Mouse (Mus musculus) heart, embryonic 10.5 days (tissue): ENCODE results near the gene Babam2. TPM values are rescaled to one million over a fixed set of nuclear protein-coding genes. Genes with fewer than 3 reads are reported as not detected.

Source experiments
- DNase-seq: peaks from one replicate; pipeline ENCODE4 v3.0.0-alpha.2; 2017; ENCODE audit warnings: low spot score
- H3K27ac ChIP-seq: fragments of 300-500 bp; sonication (generic); 2 replicates; pipeline ENCODE4 v1.5.1; 2016; ENCODE audit warnings: mild to moderate bottlenecking
- H3K27me3 ChIP-seq: fragments of 300-500 bp; sonication (generic); 2 replicates; pipeline ENCODE4 v1.6.1; 2016; ENCODE audit warnings: mild to moderate bottlenecking; ENCODE audit not compliant: poor library complexity, insufficient read depth, severe bottlenecking
- H3K36me3 ChIP-seq: fragments of 300-500 bp; sonication (generic); 2 replicates; pipeline ENCODE4 v1.6.1; 2016; ENCODE audit warnings: mild to moderate bottlenecking, moderate library complexity
- H3K4me1 ChIP-seq: fragments of 300-500 bp; sonication (generic); 2 replicates; pipeline ENCODE4 v1.6.1; 2016; ENCODE audit warnings: mild to moderate bottlenecking
- H3K4me3 ChIP-seq: fragments of 300-500 bp; sonication (generic); 2 replicates; pipeline ENCODE4 v1.5.1; 2016; ENCODE audit warnings: mild to moderate bottlenecking, moderate library complexity
- H3K9me3 ChIP-seq: fragments of 300-500 bp; sonication (generic); 2 replicates; pipeline ENCODE4 v1.6.1; 2016; ENCODE audit warnings: mild to moderate bottlenecking, moderate library complexity
- WGBS: fragments of 180-500 bp; shearing (Covaris S2); methylation state at CpG from one replicate; pipeline ENCODE4 v1.1.7; 2016; 5-methylcytosine and 5-hydroxymethylcytosine counted together
- polyA plus RNA-seq: library from polyadenylated mRNA; unstranded; fragments of >200 nt; fragmentation: Nextera tagmentation; extraction: Ambion mirVana; gene quantifications from 2 replicates; pipeline ENCODE4 v1.2.1, GENCODE M21; 2016

The Babam2 gene
- polyA plus RNA-seq, result 40.8 and 43.6 TPM in 2 replicates

GRCm38 (mm10) chr5:31697644-31698296, at the start of gene Babam2:
Gene Babam2, plus strand, starts transcription at chr5:31697684.
- H3K36me3 ChIP-seq, result peaks cover 3% of the 10 kb centered on the region; the same call in 1 of the 2 replicates
- under 1% methylated on average over 71 of the region's 71 CpGs for WGBS
- DNase-seq, result peak; percentile 95
- no peaks in the 10 kb centered on the region for H3K9me3 ChIP-seq
- peak within 1 kb of the TSS; percentile 93 for H3K27ac ChIP-seq
- no peaks in the 10 kb centered on the region for H3K27me3 ChIP-seq
- H3K4me3 ChIP-seq, result peak within 1 kb of the TSS; percentile 88
- H3K4me1 ChIP-seq, result peaks cover 8% of the 10 kb centered on the region

DNA sequence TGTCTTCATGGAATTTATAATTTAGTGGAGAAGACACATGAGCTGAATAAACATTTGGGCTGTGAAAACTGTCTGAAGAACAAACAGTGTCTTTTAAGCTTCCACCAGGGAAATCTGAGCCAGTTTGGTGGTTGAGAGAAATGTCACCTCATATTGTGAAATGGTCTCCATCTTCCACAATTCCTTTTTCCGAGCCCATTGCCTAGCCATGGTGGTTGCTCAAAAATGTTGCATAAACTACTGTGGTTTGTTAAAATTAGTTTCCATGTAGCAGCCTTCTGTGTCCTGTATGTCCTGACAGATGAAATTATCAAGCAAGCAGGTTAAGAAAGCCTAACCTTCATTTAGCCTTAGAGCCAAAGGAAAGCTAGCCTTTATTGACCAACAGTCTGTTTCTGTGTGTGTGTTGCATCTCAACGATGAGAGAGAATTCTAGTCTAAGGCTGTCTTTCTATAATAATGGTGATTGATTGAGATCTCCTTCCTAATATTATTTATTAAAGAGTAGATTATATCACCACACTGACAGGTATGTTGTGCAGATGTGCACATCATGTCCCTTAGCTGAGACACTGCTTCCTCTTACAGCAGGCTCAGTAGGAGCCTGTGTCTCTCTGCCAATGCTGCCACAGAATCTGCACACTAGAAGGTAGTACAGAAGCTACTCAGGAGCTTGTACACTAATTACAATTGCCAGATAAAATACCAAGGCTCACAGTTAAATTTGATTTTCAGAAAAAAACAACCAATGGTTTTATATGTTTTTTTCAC, 46.8 kb upstream of the Babam2 start:
- no peaks in the 10 kb centered on the region for H3K27me3 ChIP-seq
- WGBS, result 90% methylated on average over 2 of the region's 2 CpGs
- H3K36me3 ChIP-seq, result 0 out of 2 replicates have a peak, but pooled peaks cover 7% of the 10 kb centered on the region
- no peak overlapping the region for H3K4me3 ChIP-seq
- no peak overlapping the region for H3K27ac ChIP-seq
- H3K9me3 ChIP-seq, result no peaks in the 10 kb centered on the region
- no peaks in the 10 kb centered on the region for H3K4me1 ChIP-seq
- DNase-seq, result no peak

DNA sequence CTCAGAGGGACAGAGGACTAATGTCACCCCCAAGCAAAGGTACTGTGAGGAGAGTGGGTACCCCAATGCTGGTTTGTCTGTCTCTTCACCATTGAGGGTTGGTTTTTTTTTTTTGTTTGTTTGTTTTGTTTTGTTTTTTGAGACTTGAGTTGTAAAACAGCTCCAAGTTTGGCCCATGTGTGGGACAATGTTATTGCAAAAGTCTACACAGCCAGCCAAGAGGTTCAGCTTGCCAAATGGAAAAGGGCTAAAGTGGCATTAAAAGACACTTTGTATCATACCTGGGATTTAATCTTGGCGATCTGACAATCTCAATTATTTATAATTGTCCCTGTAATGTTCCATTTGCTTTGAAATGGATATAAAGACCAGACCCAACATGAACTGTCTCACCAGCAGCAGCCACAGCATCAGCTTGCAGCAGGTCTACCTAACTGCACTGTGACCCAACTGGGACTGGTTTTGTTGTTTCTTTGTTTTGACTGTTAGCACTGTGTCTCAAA, 41.7 kb upstream of the Babam2 start:
- Histone ChIP-seq H3K9me3 (no peaks in the 10 kb centered on the region), H3K27me3 (no peaks in the 10 kb centered on the region), H3K4me1 (no peaks in the 10 kb centered on the region), H3K36me3 (0 out of 2 replicates have a peak, but pooled peaks cover 7% of the 10 kb centered on the region), H3K27ac (no peak overlapping the region), H3K4me3 (no peak overlapping the region)
- WGBS, result 79% methylated on average over 1 of the region's 1 CpGs
- no peak for DNase-seq

DNA sequence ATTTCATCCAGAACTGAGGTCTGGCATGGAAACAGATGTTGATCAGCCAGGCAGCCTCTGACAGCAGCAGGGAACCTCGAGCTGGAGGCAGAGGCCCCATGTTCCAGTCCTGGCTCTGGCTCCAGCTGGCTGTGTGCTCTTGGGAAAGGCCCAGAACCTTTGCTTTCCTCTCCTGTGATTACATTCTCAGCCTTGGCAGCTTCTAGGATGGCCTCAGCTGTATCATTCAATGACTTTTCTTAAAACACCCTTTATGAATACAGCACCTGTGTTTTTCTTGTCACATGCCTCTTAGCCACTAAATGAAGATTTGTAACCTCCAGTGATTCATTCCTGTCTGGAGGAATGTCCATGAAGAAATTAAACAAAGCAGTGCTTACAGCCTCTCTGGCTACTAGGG, 31.3 kb upstream of the Babam2 start:
- Histone ChIP-seq H3K4me1 (peaks cover 7% of the 10 kb centered on the region; the same call in 1 of the 2 replicates), H3K9me3 (no peaks in the 10 kb centered on the region), H3K36me3 (no peaks in the 10 kb centered on the region), H3K27me3 (no peaks in the 10 kb centered on the region), H3K4me3 (no peak overlapping the region), H3K27ac (no peak overlapping the region)
- WGBS, result 46% methylated on average over 1 of the region's 1 CpGs
- no peak for DNase-seq

- DNase-seq, result no peak
- H3K9me3 ChIP-seq, result no peaks in the 10 kb centered on the region
- peaks cover 7% of the 10 kb centered on the region; the same call in 1 of the 2 replicates for H3K4me1 ChIP-seq
- no peaks in the 10 kb centered on the region for H3K36me3 ChIP-seq
- 85% methylated on average over 13 of the region's 13 CpGs for WGBS
- no peaks in the 10 kb centered on the region for H3K27me3 ChIP-seq
- H3K4me3 ChIP-seq, result no peak overlapping the region
- no peak overlapping the region for H3K27ac ChIP-seq
Observed at GRCm38 (mm10) chr5:31668325-31668968, 29.0 kb upstream of the Babam2 start.

- H3K4me3 ChIP-seq, result no peak overlapping the region
- H3K9me3 ChIP-seq, result no peaks in the 10 kb centered on the region
- no peaks in the 10 kb centered on the region for H3K27me3 ChIP-seq
- no peak for DNase-seq
- H3K27ac ChIP-seq, result no peak overlapping the region
- 73% methylated on average over 5 of the region's 5 CpGs for WGBS
- peaks cover 7% of the 10 kb centered on the region; the same call in 1 of the 2 replicates for H3K4me1 ChIP-seq
- H3K36me3 ChIP-seq, result no peaks in the 10 kb centered on the region
Observed at GRCm38 (mm10) chr5:31669984-31670383, 27.5 kb upstream of the Babam2 start.

- H3K9me3 ChIP-seq, result no peaks in the 10 kb centered on the region
- H3K4me1 ChIP-seq, result peaks cover 7% of the 10 kb centered on the region; the same call in 1 of the 2 replicates
- H3K4me3 ChIP-seq, result no peak overlapping the region
- no peaks in the 10 kb centered on the region for H3K36me3 ChIP-seq
- WGBS, result 56% methylated on average over 2 of the region's 2 CpGs
- no peaks in the 10 kb centered on the region for H3K27me3 ChIP-seq
- H3K27ac ChIP-seq, result no peak overlapping the region
- no peak for DNase-seq
Observed at GRCm38 (mm10) chr5:31671137-31671536, 26.3 kb upstream of the Babam2 start.

DNA sequence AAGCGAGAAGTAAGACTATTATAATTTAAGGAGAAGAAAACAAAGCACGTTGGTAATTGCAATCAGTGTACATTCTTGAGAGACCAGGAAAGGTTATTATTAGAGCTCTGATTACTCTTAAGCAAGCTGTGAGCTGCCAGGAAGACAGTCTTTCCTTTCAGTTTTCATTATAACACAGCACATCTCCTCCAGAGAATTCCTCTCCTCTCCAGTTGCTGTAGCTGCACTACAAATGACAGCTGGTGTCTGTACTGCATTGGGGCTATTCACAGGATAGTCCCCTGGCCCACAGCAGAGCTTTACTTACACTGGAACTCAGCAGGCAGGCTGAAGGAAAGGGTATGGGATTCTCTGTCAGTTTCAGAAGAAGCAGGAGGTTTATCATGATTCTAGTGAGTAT, 24.1 kb upstream of the Babam2 start:
- no peak for DNase-seq
- Histone ChIP-seq H3K36me3 (no peaks in the 10 kb centered on the region), H3K4me3 (no peak overlapping the region), H3K27me3 (no peaks in the 10 kb centered on the region), H3K4me1 (peaks cover 7% of the 10 kb centered on the region; the same call in 1 of the 2 replicates), H3K9me3 (no peaks in the 10 kb centered on the region), H3K27ac (no peak overlapping the region)
- 70% methylated on average over 2 of the region's 2 CpGs for WGBS

- H3K4me3 ChIP-seq, result no peak overlapping the region
- 79% methylated on average over 1 of the region's 1 CpGs for WGBS
- no peak overlapping the region for H3K27ac ChIP-seq
Observed at GRCm38 (mm10) chr5:31678000-31678399, 19.5 kb upstream of the Babam2 start.

GRCm38 (mm10) chr5:31680183-31680582, 17.3 kb upstream of the Babam2 start:
- no peak for DNase-seq
- no peaks in the 10 kb centered on the region for H3K27me3 ChIP-seq
- no peaks in the 10 kb centered on the region for H3K9me3 ChIP-seq
- whole genome bisulfite sequencing, result 81% methylated on average over 4 of the region's 4 CpGs
- H3K4me1 ChIP-seq, result no peaks in the 10 kb centered on the region
- no peak overlapping the region for H3K27ac ChIP-seq
- H3K36me3 ChIP-seq, result no peaks in the 10 kb centered on the region
- no peak overlapping the region for H3K4me3 ChIP-seq

More at GRCm38 (mm10) chr5:31678000-31678399, 19.5 kb upstream of the Babam2 start:
- H3K4me1 ChIP-seq, result no peaks in the 10 kb centered on the region; the same call in 1 of the 2 replicates
- no peak for DNase-seq
- H3K9me3 ChIP-seq, result no peaks in the 10 kb centered on the region
- no peaks in the 10 kb centered on the region for H3K27me3 ChIP-seq
- H3K36me3 ChIP-seq, result no peaks in the 10 kb centered on the region

DNA sequence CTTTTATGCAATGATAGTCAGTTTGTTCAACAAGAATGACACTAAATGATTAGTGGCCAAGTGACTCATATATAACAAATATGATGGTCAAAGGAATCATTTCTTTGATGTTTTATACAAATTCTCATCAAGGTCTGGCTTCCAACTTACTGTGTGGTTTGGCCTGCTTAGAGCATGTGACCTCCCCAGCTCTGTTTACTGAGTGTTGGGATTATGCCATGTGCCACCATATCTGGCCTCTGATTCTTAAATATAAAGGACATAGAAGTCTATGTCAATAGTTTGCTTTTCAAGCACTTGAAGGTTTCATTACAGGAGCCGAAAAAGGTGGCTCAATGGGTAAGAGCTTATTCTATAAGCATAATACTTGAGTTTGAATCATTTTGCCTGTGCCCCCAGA, 15.2 kb upstream of the Babam2 start:
- no peak overlapping the region for H3K27ac ChIP-seq
- no peak for DNase-seq
- H3K9me3 ChIP-seq, result no peaks in the 10 kb centered on the region
- no peaks in the 10 kb centered on the region for H3K36me3 ChIP-seq
- no peaks in the 10 kb centered on the region for H3K27me3 ChIP-seq
- H3K4me1 ChIP-seq, result peaks cover 5% of the 10 kb centered on the region; the same call in 1 of the 2 replicates
- H3K4me3 ChIP-seq, result no peak overlapping the region
- WGBS, result 86% methylated on average over 1 of the region's 1 CpGs

DNA sequence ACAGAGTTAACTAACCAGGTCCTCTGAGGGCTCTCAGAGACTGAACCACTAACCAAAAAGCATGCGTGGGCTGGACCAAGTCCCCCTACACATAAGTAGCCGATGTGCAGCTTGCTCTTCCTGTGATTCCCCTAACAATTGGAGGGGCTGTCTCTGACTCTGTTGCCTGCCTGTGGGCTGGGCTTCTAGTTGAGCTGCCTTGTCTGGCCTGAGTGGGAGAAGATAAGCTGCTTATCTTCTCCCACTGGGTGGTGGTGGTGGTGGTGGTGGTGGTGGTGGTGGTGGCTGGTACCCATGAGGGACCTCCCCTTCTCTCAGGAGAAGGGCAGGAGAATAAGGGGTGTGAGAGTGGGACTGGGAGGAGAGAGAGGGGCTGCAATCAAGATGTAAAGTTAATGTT, 11.4 kb upstream of the Babam2 start:
- 42% methylated on average over 2 of the region's 2 CpGs for WGBS
- Histone ChIP-seq H3K27ac (peak overlapping the region; percentile 16; the same call in 1 of the 2 replicates), H3K4me3 (no peak overlapping the region), H3K36me3 (no peaks in the 10 kb centered on the region), H3K4me1 (peaks cover 5% of the 10 kb centered on the region; the same call in 1 of the 2 replicates), H3K9me3 (no peaks in the 10 kb centered on the region), H3K27me3 (no peaks in the 10 kb centered on the region)
- DNase-seq, result peak; percentile 81
